Mouse (Mus musculus) thymus, adult 18-20 months (tissue): ENCODE data around the gene Tent4a.
"Not testable (repeated sequence)": the region's sequence is repeated elsewhere in the genome, so short reads cannot be mapped to it uniquely, and the experiment has no call there.

ENCODE experiments used
- DNase-seq, 2 experiments: peaks; one replicate each; pipeline ENCODE4 v3.0.0; 2022; ENCODE audit warnings: mixed read lengths in 2 of 2

The Tent4a gene

DNA sequence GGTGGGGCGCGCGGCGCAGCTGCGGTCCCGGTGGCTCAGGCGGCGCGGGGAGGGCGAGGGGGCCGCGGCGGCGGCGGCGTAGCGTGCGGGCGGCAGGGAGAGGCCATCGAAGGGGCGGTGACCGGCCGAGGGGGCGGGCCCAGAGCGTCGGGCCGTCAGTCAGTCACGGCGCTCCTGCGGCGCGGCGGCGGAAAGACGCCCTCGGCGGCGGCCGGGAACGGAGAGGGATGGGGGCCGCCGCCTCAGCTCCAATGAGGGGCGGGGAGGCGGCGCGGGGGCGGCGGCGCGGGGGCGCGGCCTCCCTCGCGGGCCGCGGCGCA lies at the start of gene Tent4a:
TSS of gene Tent4a (minus strand) at position 284 of the 320 bp plus-strand sequence.
- no peak for DNase-seq

DNA sequence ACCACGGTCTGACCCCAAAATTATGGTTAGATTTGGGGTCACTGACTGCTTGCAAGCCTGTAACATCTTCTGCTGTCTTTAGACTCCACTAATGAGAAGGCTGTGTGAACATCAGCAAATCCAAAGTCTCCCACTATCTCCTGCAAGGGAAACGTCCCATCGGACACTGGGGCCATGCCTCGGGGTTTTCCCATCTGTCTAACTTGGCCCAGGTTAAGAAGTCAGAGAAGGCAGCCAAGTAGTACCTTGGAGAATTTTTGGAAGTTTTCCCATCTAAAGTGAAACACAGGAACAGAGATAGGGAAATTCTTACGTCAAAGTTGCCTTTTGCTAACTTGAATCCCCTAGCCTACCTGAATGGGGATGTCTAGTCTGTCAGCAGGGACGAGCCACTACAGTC lies 49.2 kb upstream of the Tent4a start:
- DNase-seq = no peak

DNA sequence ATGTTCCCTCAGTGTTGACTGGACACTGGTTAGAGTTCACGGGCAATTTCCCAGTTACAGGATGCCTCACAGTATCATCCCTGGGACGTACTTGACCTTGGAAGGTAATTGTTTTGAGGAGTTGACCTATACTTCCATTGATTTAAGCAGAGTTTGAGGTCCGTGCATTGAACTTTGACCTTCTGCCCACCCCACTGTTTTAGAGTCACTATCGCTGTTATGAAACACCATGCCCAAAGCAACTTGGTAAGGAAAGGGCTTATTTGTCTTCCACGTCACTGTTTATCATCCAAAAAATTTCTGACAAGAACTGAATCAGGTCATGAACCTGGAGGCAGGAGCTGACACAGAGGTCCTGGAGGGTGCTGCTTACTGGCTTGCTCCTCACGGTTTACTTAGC lies 48.0 kb upstream of the Tent4a start:
- no peak for DNase-seq

DNA sequence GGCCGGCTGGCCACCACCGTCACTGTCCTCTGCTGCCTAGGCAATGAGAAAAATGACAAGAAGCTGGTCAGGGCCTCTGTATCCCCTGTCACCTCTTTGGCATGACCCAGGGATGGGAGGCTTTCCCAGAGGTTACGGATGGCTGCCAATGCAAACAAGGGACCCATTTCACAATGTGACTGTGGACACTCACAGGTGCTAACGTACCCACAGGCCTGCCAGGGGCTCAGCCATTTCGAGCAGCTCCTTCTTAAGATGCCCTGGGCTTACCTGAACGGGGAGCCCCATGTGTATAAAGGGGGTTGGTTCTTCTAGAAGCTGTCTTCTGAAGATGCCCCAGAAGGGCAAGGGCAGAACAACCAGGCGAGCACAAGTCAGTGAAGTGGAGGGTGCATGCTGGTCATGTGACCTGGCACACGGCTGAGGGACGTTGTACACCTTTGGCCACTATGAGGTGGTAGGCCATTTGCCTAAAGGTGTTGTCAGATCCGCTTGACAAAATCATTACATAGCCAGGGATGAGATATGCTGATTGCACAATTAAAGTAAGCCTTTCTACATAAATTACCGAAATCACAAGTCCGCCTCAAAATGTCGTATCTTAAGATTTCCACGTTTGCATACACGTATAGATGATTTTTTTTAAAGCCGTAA lies 42.9 kb upstream of the Tent4a start:
- no peak for DNase-seq

DNA sequence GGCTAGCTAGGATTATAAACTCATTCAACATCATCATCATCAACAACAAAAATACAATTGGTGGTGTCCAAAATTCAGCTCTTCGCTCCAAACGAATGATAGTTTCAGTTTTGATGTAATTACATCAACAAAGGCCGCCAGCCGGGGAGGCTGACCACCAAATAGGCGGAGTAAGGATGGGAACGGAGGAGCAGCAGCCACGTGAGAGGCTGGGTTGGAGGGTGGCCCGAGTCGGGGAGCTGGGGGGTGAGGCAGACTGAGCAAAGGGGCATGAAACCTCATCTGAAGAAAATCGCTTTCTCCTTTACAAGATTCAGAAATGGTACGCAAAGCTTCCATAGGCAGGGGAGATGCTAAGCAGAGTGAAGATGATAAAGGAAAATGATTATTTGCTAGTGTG lies 42.3 kb upstream of the Tent4a start:
- no peak for DNase-seq

DNA sequence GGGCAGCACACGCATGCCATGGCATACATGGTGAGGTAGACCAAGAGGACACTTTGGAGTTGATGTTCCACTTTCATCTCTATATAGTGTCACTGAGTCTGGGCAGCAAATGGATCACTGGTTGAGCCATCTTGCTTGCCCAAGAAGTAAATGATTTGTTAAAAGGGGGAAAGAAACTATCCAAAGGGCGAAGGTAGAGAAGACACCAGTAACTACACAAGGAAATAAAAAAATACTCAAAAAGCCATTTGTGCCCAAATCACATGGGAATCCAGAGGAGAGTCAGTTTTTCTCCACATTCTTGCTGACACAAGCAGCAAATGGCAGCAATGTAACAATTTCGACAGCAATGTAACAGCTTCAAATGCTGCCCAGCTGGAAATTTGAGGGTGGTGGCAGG lies 38.2 kb upstream of the Tent4a start:
- DNase-seq = no peak

DNA sequence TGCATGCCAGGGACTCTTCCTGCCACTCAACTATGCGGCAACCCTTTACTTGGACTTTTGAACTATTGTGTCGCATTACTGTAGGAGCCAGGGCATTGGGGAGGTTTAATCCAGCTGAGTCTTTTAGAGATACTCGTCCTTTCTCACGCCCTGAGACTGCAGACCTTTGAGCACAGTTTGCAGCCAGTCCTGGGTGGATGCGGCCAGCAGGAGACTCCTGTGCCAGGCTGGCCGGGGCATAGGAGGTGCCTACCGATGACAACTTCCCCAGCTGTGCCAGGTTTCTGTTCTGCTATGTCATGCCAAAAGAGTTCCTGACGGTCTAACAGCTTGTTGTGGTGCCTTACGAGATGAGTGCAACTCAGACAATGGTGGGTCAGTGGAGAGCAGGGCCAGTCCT lies 34.8 kb upstream of the Tent4a start:
- no peak for DNase-seq

DNA sequence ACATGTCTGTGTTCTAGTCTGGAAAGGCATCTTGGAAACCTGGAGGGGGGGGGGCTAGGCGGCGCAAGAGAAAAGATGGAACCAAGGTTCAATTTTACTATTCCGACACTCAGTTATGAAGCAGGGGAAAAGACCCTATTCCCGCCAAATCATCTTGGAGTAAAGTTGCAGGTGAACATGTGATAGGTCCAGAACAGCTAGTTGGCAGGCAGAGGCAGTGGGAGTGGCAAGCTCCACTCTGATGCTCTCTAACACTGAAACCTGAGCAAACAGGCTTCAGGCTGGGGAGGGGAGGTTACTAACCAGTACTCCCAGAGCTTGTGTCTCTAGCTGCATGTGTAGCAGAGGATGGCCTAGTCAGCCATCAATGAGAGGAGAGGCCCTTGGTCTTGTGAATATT lies 31.0 kb upstream of the Tent4a start:
- DNase-seq = not testable (repeated sequence)

DNA sequence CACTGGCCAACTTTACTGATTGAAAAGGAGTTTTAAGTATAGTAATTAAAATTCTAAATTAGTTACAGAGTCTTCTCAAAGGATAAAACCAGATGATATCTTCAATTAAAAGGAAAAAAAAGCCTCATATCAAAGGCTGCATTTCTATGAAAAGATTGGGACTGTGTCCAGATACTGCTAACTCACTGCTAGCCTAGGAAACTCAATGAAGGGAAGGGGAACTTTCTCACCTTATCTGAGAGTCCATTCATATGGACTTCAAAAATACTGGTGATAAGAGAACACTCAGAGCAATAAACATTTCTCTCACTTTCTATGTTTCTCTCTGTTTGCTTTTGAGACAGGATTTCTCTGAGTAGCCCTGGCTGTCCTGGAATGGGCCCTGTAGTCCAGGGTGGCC lies 30.2 kb upstream of the Tent4a start:
- no peak for DNase-seq

DNA sequence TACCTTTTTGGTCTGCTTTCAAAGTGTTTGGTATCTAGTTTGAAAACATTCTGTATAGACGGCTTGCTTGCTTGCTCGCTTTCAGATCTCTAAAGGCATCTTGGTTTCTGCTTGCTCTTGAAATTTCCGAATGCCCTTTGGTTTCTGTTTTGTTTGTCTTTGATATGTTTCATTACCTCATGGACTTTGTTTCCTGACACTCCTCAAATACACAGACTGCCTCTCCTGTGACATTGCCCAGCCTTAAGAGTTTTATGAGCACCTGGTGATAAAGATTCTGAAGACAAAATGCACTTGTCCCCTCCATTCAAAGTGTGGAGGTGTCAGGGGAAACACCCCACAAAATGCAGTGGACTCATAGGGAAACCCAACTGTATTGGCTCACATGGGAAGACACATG lies 29.5 kb upstream of the Tent4a start:
- no peak for DNase-seq

DNA sequence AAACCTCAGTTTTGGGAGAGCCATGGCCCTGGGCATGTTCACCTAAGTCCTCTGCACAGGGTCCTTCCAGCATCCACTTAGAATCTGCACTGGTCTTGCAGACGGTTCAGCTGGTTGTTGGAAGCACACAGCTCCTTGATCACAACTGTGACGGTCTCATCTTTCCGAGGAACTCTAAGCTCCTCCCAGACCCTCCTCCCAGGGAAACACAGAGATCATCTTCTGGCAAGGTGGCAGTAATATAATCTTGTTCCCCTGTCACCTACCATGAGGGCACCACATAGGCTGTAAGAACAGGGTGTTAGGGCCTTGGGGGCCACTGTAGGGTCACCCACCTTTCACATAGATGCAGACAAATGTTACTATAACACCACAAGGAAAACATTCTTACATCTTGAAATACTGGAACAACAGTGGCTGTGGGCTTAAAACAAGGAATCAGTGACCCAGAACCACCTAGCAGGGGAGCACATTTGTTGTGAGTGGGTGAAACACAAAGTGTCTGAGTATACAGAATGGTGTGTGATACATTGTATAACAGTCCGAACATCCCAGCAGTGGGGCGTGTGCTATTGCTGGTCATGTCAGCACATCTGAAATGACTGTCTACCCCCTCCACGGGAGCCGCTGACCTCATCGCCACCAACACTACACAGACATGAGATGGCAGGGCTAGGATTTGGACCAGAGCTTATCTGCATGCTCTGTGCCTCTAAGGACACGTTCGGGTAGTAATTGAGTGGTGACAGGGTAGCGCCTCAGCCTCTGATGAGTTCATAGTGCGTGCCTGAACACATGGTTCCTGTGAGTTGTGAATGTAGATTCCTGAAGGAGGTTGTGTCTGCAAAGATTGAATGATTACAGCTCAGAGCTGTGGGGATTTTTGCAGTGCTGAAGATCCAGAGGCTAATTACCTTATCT lies 28.5 kb upstream of the Tent4a start:
- no peak for DNase-seq

DNA sequence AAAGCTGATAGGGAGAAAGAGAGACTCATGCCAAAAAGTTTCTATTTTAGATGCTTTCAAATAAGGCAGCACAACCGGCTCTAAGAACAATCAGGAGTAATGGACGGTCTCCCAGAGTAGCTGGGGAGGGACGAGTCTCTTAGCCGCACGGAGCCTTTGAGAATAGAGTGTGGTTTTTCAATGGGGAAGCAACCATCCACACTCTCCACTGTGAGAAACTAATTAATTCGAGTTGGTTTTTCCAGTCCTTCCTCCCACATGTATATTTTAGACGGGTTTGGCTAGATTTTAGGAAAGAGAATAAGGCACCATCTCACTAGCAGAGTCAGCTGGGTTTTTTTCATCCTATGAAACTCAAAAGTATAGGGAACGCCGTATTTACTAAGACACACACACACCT lies 27.6 kb upstream of the Tent4a start:
- no peak for DNase-seq

DNA sequence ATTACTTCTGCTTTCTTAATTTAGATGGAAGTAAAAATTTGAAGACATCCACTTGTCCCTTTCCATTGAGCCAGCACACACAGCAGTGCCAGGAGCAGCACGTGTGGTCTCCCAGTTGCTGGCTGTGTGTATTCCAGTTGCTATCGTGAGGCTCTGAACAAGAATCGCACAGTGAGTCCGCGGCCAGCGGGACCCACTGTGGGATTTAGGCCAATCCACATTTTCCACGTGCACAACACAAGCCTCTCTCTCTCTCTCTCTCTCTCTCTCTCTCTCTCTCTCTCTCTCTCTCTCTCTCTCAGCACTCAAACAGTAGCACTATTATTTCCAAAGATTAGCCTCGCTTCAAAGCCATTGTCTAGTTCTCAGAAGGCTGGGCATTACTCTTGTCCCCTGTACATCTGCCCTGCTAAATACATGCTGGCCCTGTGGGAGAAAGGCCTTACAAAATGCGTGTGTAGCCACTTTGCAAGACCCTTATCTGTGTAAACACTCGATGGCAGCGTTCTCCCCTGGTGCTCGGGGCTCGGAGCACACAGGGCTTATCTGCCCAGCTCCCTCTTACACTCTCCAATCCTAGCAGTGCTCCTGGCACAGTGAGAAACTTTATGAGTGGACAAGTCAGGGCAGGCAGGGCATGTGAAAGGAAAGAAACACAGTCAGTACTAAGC lies 25.0 kb upstream of the Tent4a start:
- DNase-seq = no peak

DNA sequence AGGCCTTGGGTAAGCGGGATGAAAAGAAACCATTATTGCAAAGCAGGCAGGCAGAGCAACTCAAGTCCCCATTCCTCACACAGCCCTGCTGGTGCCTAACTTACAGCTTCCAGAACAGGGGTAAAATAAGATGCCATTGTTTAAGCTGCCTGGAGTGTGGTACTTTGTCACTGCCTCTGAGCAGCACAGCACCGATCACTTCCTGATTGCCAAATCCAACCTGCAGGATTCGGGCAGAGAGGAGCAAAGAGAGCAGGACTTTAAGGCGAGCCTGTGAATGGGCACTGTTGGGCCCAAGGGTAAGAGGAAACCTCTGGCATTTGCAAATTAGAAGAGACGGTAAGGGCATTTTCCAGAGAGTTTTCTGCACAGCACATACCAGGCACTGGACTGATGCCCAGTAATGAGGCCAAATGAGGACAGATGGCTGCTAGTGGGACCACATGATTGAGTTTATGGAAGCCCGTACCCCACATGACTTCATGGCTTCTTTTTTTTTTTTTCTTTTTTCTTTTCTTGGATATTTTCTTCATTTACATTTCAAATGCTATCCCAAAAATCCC lies 23.8 kb upstream of the Tent4a start:
- DNase-seq = no peak

DNA sequence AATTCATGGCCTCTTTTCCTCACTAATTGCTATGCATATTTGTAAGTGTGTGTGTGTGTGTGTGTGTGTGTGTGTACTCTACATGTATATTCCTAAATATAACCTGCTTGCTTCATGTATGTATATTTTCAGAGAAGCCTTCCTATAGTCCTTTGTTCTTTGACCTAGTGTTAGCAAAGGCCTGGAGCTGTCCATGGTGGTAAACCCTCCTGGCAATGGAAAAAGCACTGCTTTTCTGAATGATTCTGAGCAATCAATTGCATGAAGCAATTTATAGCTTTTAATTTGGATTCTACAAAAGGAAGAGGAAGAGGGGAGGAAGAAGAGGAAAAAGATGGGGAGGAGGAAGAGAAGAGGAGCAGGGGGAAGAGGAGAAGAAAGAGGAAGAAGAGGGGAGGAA lies 22.3 kb upstream of the Tent4a start:
- no peak for DNase-seq

DNA sequence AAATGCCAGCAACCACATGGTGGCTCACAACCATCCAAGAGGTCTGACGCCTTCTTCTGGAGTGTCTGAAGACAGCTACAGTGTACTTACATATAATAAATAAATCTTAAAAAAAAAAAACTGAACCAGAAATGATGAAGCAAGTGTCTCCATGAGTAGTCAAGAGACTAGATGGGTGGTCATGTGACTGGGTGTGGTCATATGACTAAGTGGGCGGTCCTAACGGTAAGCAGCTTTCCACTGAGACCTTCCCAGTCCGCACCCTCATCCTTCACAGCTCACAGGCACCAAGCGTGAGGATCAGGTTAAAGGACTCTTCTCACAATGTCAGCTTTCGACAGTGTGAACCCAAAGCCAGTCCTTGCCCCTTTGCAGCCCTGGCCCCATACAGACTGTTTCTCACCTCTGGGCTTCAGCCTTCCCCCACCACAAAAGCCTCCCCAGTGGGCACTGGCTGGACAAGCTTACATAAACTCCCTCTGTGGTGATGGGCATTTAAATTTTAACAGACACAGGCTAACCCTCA lies 21.6 kb upstream of the Tent4a start:
- DNase-seq = no peak

DNA sequence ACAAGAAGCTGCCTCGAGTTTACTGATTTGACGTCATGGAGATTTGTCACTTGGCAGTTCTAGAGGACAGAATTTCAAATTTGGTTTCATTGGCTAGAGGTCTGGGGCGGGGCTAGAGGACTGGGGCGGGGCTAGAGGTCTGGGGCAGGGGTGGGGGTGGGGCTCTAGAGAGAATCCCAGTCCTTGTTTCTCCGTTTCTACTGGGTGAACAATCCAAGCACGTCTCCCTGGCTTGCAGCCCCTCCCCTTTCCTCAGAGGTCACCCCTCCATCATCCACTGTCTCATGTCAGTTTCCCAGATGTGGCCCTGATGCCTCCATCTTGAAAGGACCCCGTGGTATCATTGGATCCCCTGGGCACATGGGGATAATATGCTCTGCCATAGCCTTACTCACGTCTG lies 20.6 kb upstream of the Tent4a start:
- no peak for DNase-seq

DNA sequence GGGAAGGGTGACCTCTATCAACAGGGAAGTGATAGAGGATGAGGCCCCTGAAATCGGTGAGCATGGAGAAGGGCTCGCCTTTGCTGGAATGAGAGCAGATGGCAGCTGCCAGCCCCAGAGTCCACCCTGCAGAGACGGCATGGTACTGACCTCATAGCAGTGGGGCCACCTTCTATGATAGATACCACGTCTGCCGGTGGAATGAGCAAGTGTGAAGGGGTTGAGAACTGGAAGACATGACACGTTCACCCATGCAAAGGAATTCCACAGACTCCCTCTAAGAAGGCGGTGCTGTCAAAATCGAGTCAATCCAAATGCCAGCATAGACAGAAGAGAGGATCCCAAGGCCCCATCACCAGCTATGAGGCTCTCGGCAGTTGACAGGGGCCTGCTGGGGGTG lies 19.8 kb upstream of the Tent4a start:
- DNase-seq = no peak

DNA sequence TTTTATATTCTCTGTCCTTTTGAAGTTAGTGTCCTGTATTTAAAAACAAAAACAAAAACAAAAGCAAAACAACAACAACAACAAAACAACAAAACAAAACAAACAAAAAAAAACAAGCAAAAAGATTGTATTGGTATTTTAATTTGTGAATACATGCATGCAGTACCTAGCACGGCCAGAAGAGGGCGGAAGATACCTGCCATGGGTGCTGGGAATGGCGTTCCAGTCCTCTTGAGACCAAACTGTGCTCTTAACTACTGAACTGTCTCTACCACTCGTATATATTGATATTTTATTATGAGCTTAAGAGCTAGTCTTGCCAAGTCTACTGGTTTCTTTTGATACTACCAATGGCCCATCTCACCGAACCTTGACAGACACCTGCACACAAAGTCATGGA lies 18.6 kb upstream of the Tent4a start:
- no peak for DNase-seq

DNA sequence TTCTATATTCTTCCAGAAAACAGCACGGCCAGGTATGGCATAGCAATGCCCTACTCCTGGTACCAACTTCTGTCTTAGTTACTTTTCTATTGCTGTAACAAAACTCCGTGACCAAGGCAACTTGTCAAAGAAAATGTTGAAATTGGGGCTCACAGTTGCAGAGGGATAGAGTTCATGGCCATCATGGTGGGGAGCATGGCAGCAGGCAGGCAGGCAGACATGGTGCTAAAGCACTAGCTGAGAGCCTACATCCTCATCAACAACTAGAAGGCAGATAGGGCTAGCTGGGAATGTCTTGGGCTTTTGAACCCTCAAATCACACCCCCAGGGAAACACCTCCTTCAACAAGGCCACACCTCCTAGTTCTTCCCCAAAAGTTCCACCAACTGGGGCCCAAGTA lies 16.4 kb upstream of the Tent4a start:
- no peak for DNase-seq

DNA sequence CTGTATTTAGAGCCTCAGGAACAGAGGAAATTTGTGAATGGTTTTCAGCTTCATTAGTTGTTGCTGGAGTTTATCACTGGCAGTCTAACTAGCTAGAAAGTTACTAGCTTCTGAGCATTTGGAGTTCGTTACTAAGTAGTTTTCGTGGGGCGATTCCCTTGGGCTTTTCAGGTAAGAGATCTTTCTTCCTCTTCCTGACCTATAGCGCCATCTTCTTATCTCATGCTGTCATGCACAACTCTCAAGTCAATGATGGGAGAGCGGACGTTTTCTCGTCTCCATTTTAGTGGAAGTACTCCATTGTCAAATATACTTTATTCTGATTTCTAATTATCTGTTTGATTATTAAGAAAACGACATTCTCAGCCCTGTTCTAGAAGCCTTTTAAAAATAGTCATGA lies 15.6 kb upstream of the Tent4a start:
- DNase-seq = no peak

DNA sequence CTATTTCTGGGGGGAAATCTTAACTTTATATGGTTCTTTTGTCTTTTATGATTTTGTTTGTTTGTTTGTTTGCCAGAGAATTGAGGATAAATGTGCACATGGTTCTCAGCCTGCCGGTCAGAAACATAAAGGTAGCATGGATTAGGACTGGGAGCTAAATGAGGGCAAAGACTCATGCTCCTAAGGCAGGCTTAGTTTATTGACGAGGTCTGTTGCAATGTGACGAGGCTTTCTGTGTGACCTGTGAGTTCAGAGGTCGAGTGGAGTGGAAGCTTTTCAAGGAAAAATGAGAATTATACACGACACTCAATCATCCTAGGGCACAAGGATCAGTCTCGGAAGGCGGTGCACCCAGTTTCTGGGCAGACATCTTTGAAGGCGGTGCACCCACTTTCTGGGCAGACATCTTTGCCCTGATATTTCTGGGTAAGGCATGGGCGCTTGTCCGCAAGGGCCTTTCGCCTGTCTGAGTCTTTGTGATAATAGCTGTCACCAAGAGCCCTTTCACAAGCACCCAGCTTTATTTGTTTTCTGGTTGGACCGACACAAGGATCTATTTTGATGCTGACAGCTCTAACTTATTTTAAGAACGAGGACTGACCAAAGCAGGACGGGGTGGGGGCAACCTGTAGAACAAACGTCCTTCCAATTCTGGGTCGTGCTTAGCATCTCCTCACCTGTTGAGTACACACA lies 13.2 kb upstream of the Tent4a start:
- DNase-seq = no peak

DNA sequence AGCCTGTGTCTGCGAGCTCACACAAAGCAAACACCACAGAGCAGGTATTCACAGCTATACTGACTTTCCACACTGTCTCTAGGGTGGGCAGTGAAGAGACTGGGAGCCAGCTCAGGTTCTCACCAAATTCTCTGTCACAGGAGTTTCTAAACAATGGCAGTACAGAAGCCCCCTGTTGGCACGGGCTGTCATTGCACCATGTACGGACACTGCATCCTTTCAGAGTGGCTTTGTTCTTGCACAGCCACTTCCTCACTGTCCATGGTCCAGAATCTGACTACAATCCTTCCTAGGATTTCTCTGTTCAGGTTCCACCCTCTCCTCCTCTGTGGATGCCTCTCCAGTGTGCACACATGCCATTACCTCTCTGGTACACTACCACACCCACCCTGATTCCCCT lies 10.6 kb upstream of the Tent4a start:
- DNase-seq = peak; percentile 39 to 42
